ENCODE assay signal across 21 mouse cellular contexts in the genomic region with DNA sequence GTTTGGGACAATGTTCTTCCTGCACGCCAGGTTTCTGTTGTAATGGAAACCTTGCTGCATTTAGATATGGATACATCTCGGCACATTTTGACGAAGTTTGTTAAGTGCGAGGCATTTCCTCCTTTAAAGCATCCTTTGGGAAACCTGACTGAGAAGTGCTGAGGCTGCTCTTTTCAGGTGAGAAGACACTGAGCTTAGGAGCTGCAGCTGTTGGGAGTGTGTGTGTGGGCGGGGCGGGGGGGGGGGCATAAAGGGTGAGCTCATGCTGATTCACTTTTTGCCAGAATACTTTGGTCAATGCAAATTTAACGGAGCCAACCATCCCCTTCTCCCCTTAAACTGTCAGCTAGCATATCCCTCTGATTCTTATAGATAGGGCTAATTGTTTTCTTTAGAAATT.
"Had no signal": no experiment of that assay in that cellular context is flagged by ENCODE, and none has a peak within 500 bp of the region (broad histone marks: within the 10 kb centered on the region; RNA-seq: fewer than 3 reads in every experiment).

No protein-coding gene starts in this region.

- ATAC-seq: liver, postnatal 0 days; lung, postnatal 0 days; midbrain, embryonic 15.5 days had no signal

- H3K4me2 ChIP-seq: limb, embryonic 12.5 days; limb, embryonic 15.5 days; liver, embryonic 11.5 days; lung, embryonic 14.5 days; midbrain, embryonic 12.5 days; midbrain, embryonic 15.5 days; neural tube, embryonic 13.5 days had no signal

- H3K9me3 ChIP-seq: limb, embryonic 12.5 days; limb, embryonic 15.5 days; midbrain, embryonic 12.5 days; midbrain, embryonic 15.5 days; neural tube, embryonic 13.5 days had no signal

- H3K4me3 ChIP-seq: limb, embryonic 12.5 days; limb, embryonic 15.5 days; midbrain, embryonic 12.5 days; midbrain, embryonic 15.5 days; neural tube, embryonic 13.5 days had no signal

- H3K9ac ChIP-seq: limb, embryonic 12.5 days; limb, embryonic 15.5 days; liver, embryonic 14.5 days; liver, postnatal 0 days; lung, embryonic 14.5 days; midbrain, embryonic 12.5 days; midbrain, embryonic 15.5 days; neural tube, embryonic 13.5 days had no signal

- H3K36me3 ChIP-seq: limb, embryonic 12.5 days; limb, embryonic 15.5 days; midbrain, embryonic 12.5 days; midbrain, embryonic 15.5 days; neural tube, embryonic 13.5 days had no signal

- H3K27ac ChIP-seq: limb, embryonic 12.5 days; limb, embryonic 15.5 days; liver, embryonic 14.5 days; macrophage; midbrain, embryonic 12.5 days; midbrain, embryonic 15.5 days; stomach, postnatal 0 days had no signal

- H3K27me3 ChIP-seq: limb, embryonic 12.5 days; limb, embryonic 15.5 days; midbrain, embryonic 12.5 days; midbrain, embryonic 15.5 days; neural tube, embryonic 13.5 days had no signal

- DNase-seq: kidney, postnatal 14 days; kidney, postnatal 4 days; left cerebral cortex, postnatal 4 days; liver, postnatal 0 days; lung, embryonic 14.5 days; right cerebral cortex, adult 18-20 months; right cerebral cortex, postnatal 14 days; right cerebral cortex, postnatal 4 days; thymus, adult 2 months; thymus, postnatal 14 days; thymus, postnatal 4 days had no signal
